Mouse (Mus musculus) liver, adult 2 months (tissue): ENCODE results near the gene S1pr1. TPM values are rescaled to one million over a fixed set of nuclear protein-coding genes. Genes with fewer than 3 reads are reported as not detected.

Experiments used
- DNase-seq: peaks from one replicate; pipeline ENCODE4 v3.0.0-alpha.2; 2011; ENCODE audit warnings: low read depth, low spot score; ENCODE audit errors: extremely low read depth
- H3K27ac ChIP-seq: fragments of 200-500 bp; replicated peaks from 2 replicates; pipeline ENCODE4 v1.5.1; 2012; ENCODE audit warnings: low read depth, mild to moderate bottlenecking, control low read depth, inconsistent platforms, low read length; ENCODE audit not compliant: insufficient read depth
- H3K27me3 ChIP-seq: fragments of 200-500 bp; 2 replicates; pipeline ENCODE4 v1.6.1; 2012; ENCODE audit warnings: mild to moderate bottlenecking, moderate library complexity, low read length, inconsistent platforms; ENCODE audit not compliant: control insufficient read depth, insufficient read depth
- H3K36me3 ChIP-seq: fragments of 200-500 bp; 2 replicates; pipeline ENCODE4 v1.6.1; 2012; ENCODE audit warnings: low read length, inconsistent platforms; ENCODE audit not compliant: control insufficient read depth, insufficient read depth
- H3K4me1 ChIP-seq: fragments of 200-500 bp; 2 replicates; pipeline ENCODE4 v1.6.1; 2011; ENCODE audit warnings: low read length; ENCODE audit not compliant: control insufficient read depth, insufficient read depth
- H3K4me3 ChIP-seq: fragments of 200-500 bp; 2 replicates; pipeline ENCODE4 v1.5.1; 2011; ENCODE audit warnings: low read depth, mild to moderate bottlenecking, control low read depth, low read length, moderate library complexity; ENCODE audit not compliant: insufficient read depth
- H3K79me2 ChIP-seq: fragments of 200-500 bp; 2 replicates; pipeline ENCODE4 v1.6.1; 2012; ENCODE audit warnings: inconsistent platforms, mild to moderate bottlenecking, low read length, moderate library complexity; ENCODE audit not compliant: control insufficient read depth, insufficient read depth
- H3K9ac ChIP-seq: fragments of 200-500 bp; 2 replicates; pipeline ENCODE4 v1.6.1; 2012; ENCODE audit warnings: low read depth, mild to moderate bottlenecking, control low read depth, inconsistent platforms, low read length
- CTCF ChIP-seq: fragments of 200-500 bp; IDR thresholded peaks from 2 replicates; pipeline ENCODE4 v1.5.1; 2011; ENCODE audit warnings: low read depth, low read length, control low read depth
- POLR2A ChIP-seq: fragments of 200-500 bp; IDR thresholded peaks from 2 replicates; pipeline ENCODE4 v1.6.1; 2011; ENCODE audit warnings: low read length, control low read depth; ENCODE audit not compliant: insufficient read depth; ENCODE audit errors: extremely low read depth
- WGBS: fragments of 180-500 bp; shearing (Covaris S2); methylation state at CpG from one replicate; pipeline ENCODE4 v1.1.7; 2018; 5-methylcytosine and 5-hydroxymethylcytosine counted together
- polyA plus RNA-seq: library from polyadenylated mRNA; depleted of rRNA; stranded (reverse); fragments of >200 nt; gene quantifications from 2 replicates; pipeline ENCODE4 v1.2.3, GENCODE M21; 2012
- total RNA-seq: library from RNA; depleted of rRNA; stranded (reverse); fragments of >200 nt; gene quantifications from 2 replicates; pipeline ENCODE4 v1.2.3, GENCODE M21; 2014

Gene S1pr1
- total and polyA plus RNA-seq, 2 experiments = 21.5 to 95.7 TPM

GRCm38 (mm10) chr3:115704254-115704908 is 10.5 kb downstream of the S1pr1 start:
- H3K36me3 ChIP-seq = peaks cover 20% of the 10 kb centered on the region
- H3K27me3 ChIP-seq = no peaks in the 10 kb centered on the region
- 89% methylated on average over 9 of the region's 9 CpGs for WGBS
- H3K27ac ChIP-seq = no peak overlapping the region
- H3K9ac ChIP-seq = no peak overlapping the region
- no peak for TF ChIP-seq POLR2A
- H3K4me1 ChIP-seq = no peaks in the 10 kb centered on the region; the same call in 1 of the 2 replicates
- no peak for DNase-seq
- no peak overlapping the region for H3K4me3 ChIP-seq
- H3K79me2 ChIP-seq = no peaks in the 10 kb centered on the region

- Histone ChIP-seq H3K79me2 (no peaks in the 10 kb centered on the region), H3K4me1 (no peaks in the 10 kb centered on the region; the same call in 1 of the 2 replicates), H3K27ac (no peak overlapping the region), H3K4me3 (no peak overlapping the region), H3K27me3 (no peaks in the 10 kb centered on the region), H3K36me3 (peaks cover 19% of the 10 kb centered on the region), H3K9ac (no peak overlapping the region)
- TF ChIP-seq CTCF (no peak), POLR2A (no peak)
- no peak for DNase-seq
- WGBS = 97% methylated on average over 8 of the region's 8 CpGs
These were observed 11.2 kb downstream of the S1pr1 start for GRCm38 (mm10) chr3:115703720-115704119.

- WGBS = 89% methylated on average over 2 of the region's 2 CpGs
- H3K9ac ChIP-seq = no peak overlapping the region
- H3K4me3 ChIP-seq = no peak overlapping the region
- peaks cover 14% of the 10 kb centered on the region for H3K36me3 ChIP-seq
- TF ChIP-seq CTCF (no peak), POLR2A (no peak)
- H3K27me3 ChIP-seq = no peaks in the 10 kb centered on the region
- DNase-seq = no peak
- H3K4me1 ChIP-seq = no peaks in the 10 kb centered on the region
- H3K27ac ChIP-seq = no peak overlapping the region
- H3K79me2 ChIP-seq = no peaks in the 10 kb centered on the region
These were observed 12.8 kb downstream of the S1pr1 start for GRCm38 (mm10) chr3:115702089-115702488.

GRCm38 (mm10) chr3:115695194-115695891 is 19.5 kb downstream of the S1pr1 start:
- no peak overlapping the region for H3K4me3 ChIP-seq
- H3K79me2 ChIP-seq = no peaks in the 10 kb centered on the region
- no peak for DNase-seq
- 61% methylated on average over 8 of the region's 8 CpGs for WGBS
- H3K9ac ChIP-seq = no peak overlapping the region
- no peaks in the 10 kb centered on the region; the same call in 1 of the 2 replicates for H3K36me3 ChIP-seq
- TF ChIP-seq CTCF (no peak), POLR2A (no peak)
- H3K4me1 ChIP-seq = no peaks in the 10 kb centered on the region; the same call in 1 of the 2 replicates
- H3K27me3 ChIP-seq = no peaks in the 10 kb centered on the region
- no peak overlapping the region for H3K27ac ChIP-seq

GRCm38 (mm10) chr3:115694168-115694567 is 20.7 kb downstream of the S1pr1 start:
- Histone ChIP-seq H3K36me3 (no peaks in the 10 kb centered on the region; the same call in 1 of the 2 replicates), H3K79me2 (no peaks in the 10 kb centered on the region), H3K9ac (no peak overlapping the region), H3K4me3 (no peak overlapping the region), H3K27ac (no peak overlapping the region), H3K4me1 (peaks cover 2% of the 10 kb centered on the region; the same call in 1 of the 2 replicates), H3K27me3 (no peaks in the 10 kb centered on the region)
- no peak for DNase-seq
- WGBS = 86% methylated on average over 5 of the region's 5 CpGs
- no peak for TF ChIP-seq CTCF
- no peak for TF ChIP-seq POLR2A

- Histone ChIP-seq H3K4me3 (no peak overlapping the region), H3K79me2 (no peaks in the 10 kb centered on the region), H3K27me3 (no peaks in the 10 kb centered on the region), H3K4me1 (peaks cover 2% of the 10 kb centered on the region; the same call in 1 of the 2 replicates), H3K9ac (no peak overlapping the region), H3K27ac (no peak overlapping the region), H3K36me3 (no peaks in the 10 kb centered on the region; the same call in 1 of the 2 replicates)
- TF ChIP-seq POLR2A (no peak), CTCF (no peak)
- no peak for DNase-seq
- 79% methylated on average over 12 of the region's 12 CpGs for WGBS
These were observed 21.5 kb downstream of the S1pr1 start for GRCm38 (mm10) chr3:115693390-115693789.
